Mouse (Mus musculus) E14TG2a.4 (cell line): ENCODE measurements around the gene Gm15217.

ENCODE experiments used
- CTCF ChIP-seq: conservative IDR thresholded peaks from 2 replicates; pipeline ENCODE4 v1.5.1; 2014; ENCODE audit warnings: low read length
- NANOG ChIP-seq: IDR thresholded peaks from 2 replicates; pipeline ENCODE4 v1.6.1; 2014; ENCODE audit warnings: borderline replicate concordance, low read length, mixed read lengths
- POU5F1 ChIP-seq: IDR thresholded peaks from 2 replicates; pipeline ENCODE4 v1.6.1; 2014; ENCODE audit warnings: low read length, borderline replicate concordance

GRCm38 (mm10) chr14:46372452-46372851, 6.8 kb upstream of the Gm15217 start:
- no peak for TF ChIP-seq CTCF
- TF ChIP-seq POU5F1 = no peak
- TF ChIP-seq NANOG = no peak
